Mouse (Mus musculus) MEL (cell line): Measurements from ENCODE around the gene Rhoa. TPM values are rescaled to one million over a fixed set of nuclear protein-coding genes. Genes with fewer than 3 reads are reported as not detected.
"Not testable (repeated sequence)": the region's sequence is repeated elsewhere in the genome, so short reads cannot be mapped to it uniquely, and the experiment has no call there.

ENCODE experiments used
- DNase-seq: peaks from one replicate; pipeline ENCODE4 v3.0.0; 2011; ENCODE audit warnings: low read depth, low spot score
- H3K27ac ChIP-seq: 2 replicates; pipeline ENCODE4 v1.5.1; 2012; ENCODE audit warnings: low read depth, mild to moderate bottlenecking, control low read depth, low read length, moderate library complexity; ENCODE audit not compliant: control insufficient read depth
- H3K27me3 ChIP-seq, 2 experiments: fragments of 150-350 bp in 1 of 2; sonication (generic) in 1 of 2; 2 replicates each; pipeline ENCODE4 v1.6.1; 2012; ENCODE audit warnings: low read length in 2 of 2, mild to moderate bottlenecking in 2 of 2, improper control_type of control experiment in 1 of 2, moderate library complexity in 1 of 2; ENCODE audit not compliant: insufficient read depth in 2 of 2, control insufficient read depth in 1 of 2
- H3K36me3 ChIP-seq, 2 experiments: 2 replicates each; pipeline ENCODE4 v1.6.1; 2012 to 2014; ENCODE audit warnings: low read length in 2 of 2, improper control_type of control experiment in 1 of 2, inconsistent platforms in 1 of 2, mild to moderate bottlenecking in 1 of 2; ENCODE audit not compliant: insufficient read depth in 2 of 2, control insufficient read depth in 1 of 2
- H3K4me1 ChIP-seq, 2 experiments: fragments of 150-350 bp in 1 of 2; sonication (generic) in 1 of 2; 2 replicates each; pipeline ENCODE4 v1.6.1; 2012; ENCODE audit warnings: low read length in 2 of 2, improper control_type of control experiment in 1 of 2, mild to moderate bottlenecking in 1 of 2; ENCODE audit not compliant: insufficient read depth in 2 of 2, control insufficient read depth in 1 of 2
- H3K4me3 ChIP-seq, 2 experiments: fragments of 150-350 bp in 1 of 2; sonication (generic) in 1 of 2; 2 replicates each; pipeline ENCODE4 v1.5.1; 2012; ENCODE audit warnings: low read depth in 2 of 2, low read length in 2 of 2, mild to moderate bottlenecking in 2 of 2, moderate library complexity in 2 of 2, control low read depth in 1 of 2, improper control_type of control experiment in 1 of 2; ENCODE audit not compliant: control insufficient read depth in 1 of 2, insufficient read depth in 1 of 2
- H3K79me2 ChIP-seq: 2 replicates; pipeline ENCODE4 v1.6.1; 2012; ENCODE audit warnings: mild to moderate bottlenecking, low read length, moderate library complexity; ENCODE audit not compliant: control insufficient read depth, poor library complexity, insufficient read depth
- H3K9ac ChIP-seq: 2 replicates; pipeline ENCODE4 v1.6.1; 2012; ENCODE audit warnings: low read depth, mild to moderate bottlenecking, control low read depth, low read length, moderate library complexity; ENCODE audit not compliant: control insufficient read depth, poor library complexity, severe bottlenecking
- H3K9me3 ChIP-seq: fragments of 150-350 bp; sonication (generic); replicated peaks from 2 replicates; pipeline ENCODE4 v1.6.1; 2012; ENCODE audit warnings: mild to moderate bottlenecking, low read length, improper control_type of control experiment, moderate library complexity; ENCODE audit not compliant: insufficient read depth
- CHD1 ChIP-seq: IDR thresholded peaks from 2 replicates; pipeline ENCODE4 v1.6.1; 2012; ENCODE audit warnings: low read depth, mild to moderate bottlenecking, inconsistent platforms, low read length, improper control_type of control experiment
- E2F4 ChIP-seq: IDR thresholded peaks from 2 replicates; pipeline ENCODE4 v1.6.1; 2011; ENCODE audit warnings: low read depth, low read length, improper control_type of control experiment, borderline replicate concordance
- ELF1 ChIP-seq: IDR thresholded peaks from 2 replicates; pipeline ENCODE4 v1.6.1; 2014; ENCODE audit warnings: low read depth, mild to moderate bottlenecking, inconsistent platforms, low read length, improper control_type of control experiment, moderate library complexity
- EP300 ChIP-seq, 2 experiments: IDR thresholded peaks; 2 replicates each; pipeline ENCODE4 v1.6.1; 2011; ENCODE audit warnings: improper control_type of control experiment in 2 of 2, low read length in 2 of 2, low read depth in 1 of 2, mild to moderate bottlenecking in 1 of 2
- MAZ ChIP-seq: IDR thresholded peaks from 2 replicates; pipeline ENCODE4 v1.6.1; 2012; ENCODE audit warnings: low read depth, mild to moderate bottlenecking, inconsistent platforms, low read length, improper control_type of control experiment
- MEF2A ChIP-seq: IDR thresholded peaks from 2 replicates; pipeline ENCODE4 v1.6.1; 2014; ENCODE audit warnings: low read depth, mild to moderate bottlenecking, inconsistent platforms, low read length, improper control_type of control experiment; ENCODE audit not compliant: poor library complexity, insufficient replicate concordance, severe bottlenecking; ENCODE audit errors: extremely low read depth
- MYB ChIP-seq: IDR thresholded peaks from 2 replicates; pipeline ENCODE4 v1.6.1; 2011; ENCODE audit warnings: mild to moderate bottlenecking, low read depth, low read length, improper control_type of control experiment
- RCOR1 ChIP-seq: IDR thresholded peaks from 2 replicates; pipeline ENCODE4 v1.6.1; 2012; ENCODE audit warnings: low read depth, mild to moderate bottlenecking, inconsistent platforms, low read length, improper control_type of control experiment
- SMC3 ChIP-seq: IDR thresholded peaks from 2 replicates; pipeline ENCODE4 v1.6.1; 2011; ENCODE audit warnings: low read depth, low read length, improper control_type of control experiment
- TAL1 ChIP-seq: IDR thresholded peaks from 2 replicates; pipeline ENCODE4 v1.6.1; 2012; ENCODE audit warnings: mild to moderate bottlenecking, inconsistent platforms, low read length, moderate library complexity, mixed read lengths
- TBP ChIP-seq: IDR thresholded peaks from 2 replicates; pipeline ENCODE4 v1.8.0; 2011; ENCODE audit warnings: low read depth, low read length, improper control_type of control experiment
- UBTF ChIP-seq: IDR thresholded peaks from 2 replicates; pipeline ENCODE4 v1.6.1; 2012; ENCODE audit warnings: low read depth, mild to moderate bottlenecking, inconsistent platforms, low read length, improper control_type of control experiment, moderate library complexity, borderline replicate concordance; ENCODE audit not compliant: insufficient read depth
- USF1 ChIP-seq: IDR thresholded peaks from 2 replicates; pipeline ENCODE4 v1.6.1; 2014; ENCODE audit warnings: low read depth, mild to moderate bottlenecking, inconsistent platforms, low read length, improper control_type of control experiment, moderate library complexity
- USF2 ChIP-seq, 2 experiments: IDR thresholded peaks; 2 replicates each; pipeline ENCODE4 v1.6.1; 2011 to 2012; ENCODE audit warnings: improper control_type of control experiment in 2 of 2, low read length in 2 of 2, borderline replicate concordance in 1 of 2, inconsistent platforms in 1 of 2, low read depth in 1 of 2, mild to moderate bottlenecking in 1 of 2; ENCODE audit not compliant: insufficient read depth in 1 of 2
- ZMIZ1 ChIP-seq: IDR thresholded peaks from 2 replicates; pipeline ENCODE4 v1.6.1; 2012; ENCODE audit warnings: low read depth, mild to moderate bottlenecking, inconsistent platforms, low read length, improper control_type of control experiment, moderate library complexity
- ZNF384 ChIP-seq: IDR thresholded peaks from 2 replicates; pipeline ENCODE4 v1.6.1; 2012; ENCODE audit warnings: low read depth, mild to moderate bottlenecking, inconsistent platforms, low read length, improper control_type of control experiment
- polyA plus RNA-seq, 2 experiments: library from polyadenylated mRNA; stranded (reverse) in 1 of 2; unstranded in 1 of 2; fragments of >175 nt in 1 of 2; fragments of >200 nt in 1 of 2; gene quantifications; 2 replicates each; pipeline versions ENCODE4 v1.2.1 to v1.2.4; 2012; ENCODE audit warnings: low replicate concordance in 2 of 2, low read depth in 1 of 2; ENCODE audit not compliant: insufficient read length in 2 of 2, insufficient read depth in 1 of 2, missing spikeins in 1 of 2
- total RNA-seq: library from RNA; depleted of rRNA; stranded (reverse); fragments of 300-350 nt; gene quantifications from 2 replicates; pipeline ENCODE4 v1.2.3, GENCODE M21; 2012

Rhoa gene
- total and polyA plus RNA-seq, 3 experiments = 80.9 to 241 TPM; not detected in 1

GRCm38 (mm10) chr9:108266261-108266935 is 39.5 kb upstream of the Rhoa start:
- peaks cover 0 to 33% of the 10 kb centered on the region in 2 experiments; a peak in 2 of 4 replicates for H3K36me3 ChIP-seq
- TF ChIP-seq EP300 (IDR thresholded peaks at IDR 0.05; ENCODE audit: low read depth in 1 of 2, low read length in 2 of 2) = peak; percentile 24 to 37; a peak in 2 of 4 replicates
- peak; percentile 77 for TF ChIP-seq ZNF384
- no peak for TF ChIP-seq MEF2A
- peak; percentile 62 for TF ChIP-seq RCOR1
- no peak for TF ChIP-seq E2F4
- TF ChIP-seq MAZ = peak; percentile 45; the same call in 1 of the 2 replicates
- peak; percentile 48; the same call in 1 of the 2 replicates for TF ChIP-seq ELF1
- TF ChIP-seq, all 39 proteins: peak for 5
- DNase-seq = peak; percentile 77
- Histone ChIP-seq H3K4me1 (peaks cover 2 to 39% of the 10 kb centered on the region in 2 experiments), H3K27me3 (peaks cover 0 to 2% of the 10 kb centered on the region in 2 experiments; a peak in 1 of 4 replicates), H3K9me3 (no peaks in the 10 kb centered on the region), H3K9ac (peak overlapping the region; percentile 54), H3K27ac (peak overlapping the region; percentile 70), H3K4me3 (peak overlapping the region; percentile 23 to 35; a peak in 3 of 4 replicates), H3K79me2 (peaks cover 11% of the 10 kb centered on the region)

- H3K79me2 ChIP-seq = peaks cover 7% of the 10 kb centered on the region
- peaks cover 0 to 2% of the 10 kb centered on the region in 2 experiments; a peak in 3 of 4 replicates for H3K27me3 ChIP-seq
- H3K36me3 ChIP-seq = peaks cover 0 to 23% of the 10 kb centered on the region in 2 experiments; a peak in 2 of 4 replicates
- H3K4me1 ChIP-seq = peaks cover 0 to 26% of the 10 kb centered on the region in 2 experiments
- H3K9ac ChIP-seq = no peak overlapping the region
- H3K27ac ChIP-seq = no peak overlapping the region
- no peak overlapping the region for H3K4me3 ChIP-seq
- no peaks in the 10 kb centered on the region for H3K9me3 ChIP-seq
- TF ChIP-seq ZMIZ1 = no peak
- TF ChIP-seq ELF1 = no peak
- TF ChIP-seq SMC3 = no peak
- no peak for TF ChIP-seq TBP
- no peak for TF ChIP-seq E2F4
- no peak for TF ChIP-seq MYB
- no peak for TF ChIP-seq MEF2A
- TF ChIP-seq USF2 (IDR thresholded peaks at IDR 0.05; ENCODE audit: borderline replicate concordance in 1 of 2, insufficient read depth in 1 of 2, low read depth in 1 of 2, low read length in 2 of 2) = no peak
- no peak for TF ChIP-seq USF1
- TF ChIP-seq TAL1 = no peak
- TF ChIP-seq UBTF = no peak
- no peak for TF ChIP-seq CHD1
- TF ChIP-seq, all 39 proteins: peak for 0
- no peak for DNase-seq
These were observed 38.2 kb upstream of the Rhoa start for GRCm38 (mm10) chr9:108267691-108268090.

GRCm38 (mm10) chr9:108268701-108269100 is 37.2 kb upstream of the Rhoa start:
- H3K27ac ChIP-seq, H3K4me3 ChIP-seq, H3K27me3 ChIP-seq, H3K9me3 ChIP-seq, H3K79me2 ChIP-seq, DNase-seq, H3K9ac ChIP-seq: not testable (repeated sequence)
- H3K4me1 ChIP-seq = peaks cover 0 to 22% of the 10 kb centered on the region in 2 experiments; a peak in 3 of 4 replicates
- H3K36me3 ChIP-seq = peaks cover 0 to 21% of the 10 kb centered on the region in 2 experiments; a peak in 2 of 4 replicates
